Mouse (Mus musculus) lung, adult 2 months (tissue): ENCODE measurements around the gene Fscn2.

ENCODE experiments used
- CTCF ChIP-seq: fragments of 200-500 bp; IDR thresholded peaks from 2 replicates; pipeline ENCODE4 v1.5.1; 2011; ENCODE audit warnings: mild to moderate bottlenecking, low read length, control low read depth; ENCODE audit not compliant: insufficient read depth
- POLR2A ChIP-seq: fragments of 200-500 bp; IDR thresholded peaks from 2 replicates; pipeline ENCODE4 v1.6.1; 2011; ENCODE audit warnings: low read depth, mild to moderate bottlenecking, control low read depth, low read length, borderline replicate concordance; ENCODE audit errors: extremely low read depth

- TF ChIP-seq POLR2A (no peak), CTCF (no peak)
These were observed 21.2 kb downstream of the Fscn2 start for GRCm38 (mm10) chr11:120382509-120382908.
